Mouse (Mus musculus) cerebellum, adult 11-12 months (tissue): ENCODE measurements around the gene Ube2o.

ENCODE experiments used
- DNase-seq: peaks from one replicate; pipeline ENCODE4 v3.0.0; 2022

The Ube2o gene

GRCm38 (mm10) chr11:116579280-116579679 lies 2.0 kb downstream of the Ube2o start:
- DNase-seq, result no peak

DNA sequence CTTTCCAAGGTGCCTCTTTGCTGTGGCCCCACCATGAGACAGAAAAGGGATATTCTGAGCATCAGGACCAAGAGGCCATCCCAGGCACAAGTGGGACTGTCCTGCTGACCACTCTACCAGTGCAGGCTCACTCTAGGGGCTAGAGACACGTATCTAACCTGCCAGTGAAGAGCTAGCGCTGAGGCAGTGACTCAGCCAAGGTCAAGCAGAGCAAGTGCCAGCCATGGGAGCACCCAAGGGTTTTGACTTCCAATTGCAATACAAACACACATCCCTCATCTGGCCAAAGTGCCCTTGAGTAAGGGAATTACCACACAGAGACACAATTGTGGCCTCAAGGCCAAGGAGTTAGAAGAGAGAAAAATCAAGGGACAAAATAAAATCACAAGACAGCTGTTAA lies 5.9 kb downstream of the Ube2o start:
- no peak for DNase-seq

GRCm38 (mm10) chr11:116574982-116575381 lies 6.3 kb downstream of the Ube2o start:
- DNase-seq, result peak; percentile 36

DNA sequence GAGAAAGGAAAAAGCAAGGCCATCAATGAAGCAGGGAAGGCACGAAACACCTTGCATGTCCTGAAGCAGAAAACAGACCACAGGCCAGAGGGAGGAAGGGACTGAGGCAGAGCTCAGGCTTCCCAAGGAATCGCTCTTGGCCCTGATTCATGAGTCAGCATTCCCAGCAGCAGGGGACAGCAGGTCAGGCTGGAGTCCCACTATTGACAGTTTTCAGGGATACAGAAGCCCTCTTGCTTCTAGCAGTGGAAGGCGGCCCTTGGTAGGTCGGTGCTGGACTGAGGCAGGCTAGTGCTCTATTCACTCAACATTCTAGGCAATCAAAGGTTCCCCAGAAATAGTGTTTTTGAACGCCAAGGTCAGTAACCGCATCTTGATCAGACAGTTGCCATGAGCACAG lies 6.8 kb downstream of the Ube2o start:
- peak; percentile 39 for DNase-seq

- peak; percentile 18 for DNase-seq
These were observed 8.3 kb downstream of the Ube2o start for GRCm38 (mm10) chr11:116572756-116573543.

GRCm38 (mm10) chr11:116571767-116572679 lies 9.2 kb downstream of the Ube2o start:
- peak; percentile 28 for DNase-seq

DNA sequence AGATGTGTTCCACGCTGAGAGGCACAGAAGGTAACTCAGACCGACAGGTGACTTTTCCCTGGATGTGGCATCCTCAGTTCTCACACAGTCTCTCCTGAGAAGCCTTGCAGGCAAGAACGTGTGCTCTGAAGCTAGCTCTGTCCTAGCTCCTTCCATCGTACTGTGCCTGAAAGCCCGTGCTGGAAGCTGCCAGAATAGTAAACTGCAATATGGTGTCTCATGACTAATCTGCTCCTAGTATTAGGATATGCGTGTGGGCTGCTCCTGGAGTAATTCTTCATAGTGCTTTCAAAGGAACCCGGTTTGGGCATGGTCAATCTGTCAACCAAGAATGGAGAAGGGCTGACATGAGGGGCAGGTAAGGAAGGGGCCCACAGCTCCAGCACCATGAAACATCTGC lies 10.4 kb downstream of the Ube2o start:
- DNase-seq, result no peak

GRCm38 (mm10) chr11:116567531-116567930 lies 13.7 kb downstream of the Ube2o start:
- no peak for DNase-seq

DNA sequence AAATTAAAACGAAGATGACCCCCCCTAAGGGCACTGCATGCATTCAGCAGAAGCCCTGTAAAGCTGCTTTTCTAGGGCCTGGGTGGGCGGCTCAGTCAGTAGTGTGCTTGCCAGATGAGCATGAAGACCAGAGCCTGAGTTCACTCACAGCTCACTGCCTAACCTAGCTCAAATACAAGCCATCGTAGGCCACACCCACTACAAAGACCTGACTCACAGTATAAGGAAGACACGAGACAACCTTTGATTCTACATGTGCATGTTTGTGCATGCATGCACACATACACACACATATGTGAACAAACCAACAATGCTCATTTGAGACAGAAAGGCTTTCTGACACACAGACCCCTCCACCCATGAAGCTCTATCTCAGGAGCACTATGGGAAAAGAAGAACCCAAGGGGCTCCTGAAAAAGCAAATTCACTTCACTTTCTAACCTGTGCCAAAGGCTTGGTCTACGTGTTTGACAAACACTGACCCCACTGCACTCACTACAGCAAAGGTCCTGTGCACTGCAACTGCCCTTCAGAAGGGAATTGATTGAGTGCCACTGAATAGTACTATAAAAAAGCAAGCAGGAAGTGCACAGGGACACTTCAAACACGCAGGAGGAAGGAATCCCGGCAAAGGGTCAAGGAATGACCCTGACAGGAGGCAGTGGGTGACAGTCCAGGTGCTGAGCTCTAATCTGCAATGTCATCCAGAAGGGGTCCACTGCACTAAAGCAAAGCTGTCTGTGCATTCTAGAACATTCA lies 15.8 kb downstream of the Ube2o start:
- DNase-seq, result no peak

- DNase-seq, result no peak
These were observed 24.9 kb downstream of the Ube2o start for GRCm38 (mm10) chr11:116556308-116556707.

DNA sequence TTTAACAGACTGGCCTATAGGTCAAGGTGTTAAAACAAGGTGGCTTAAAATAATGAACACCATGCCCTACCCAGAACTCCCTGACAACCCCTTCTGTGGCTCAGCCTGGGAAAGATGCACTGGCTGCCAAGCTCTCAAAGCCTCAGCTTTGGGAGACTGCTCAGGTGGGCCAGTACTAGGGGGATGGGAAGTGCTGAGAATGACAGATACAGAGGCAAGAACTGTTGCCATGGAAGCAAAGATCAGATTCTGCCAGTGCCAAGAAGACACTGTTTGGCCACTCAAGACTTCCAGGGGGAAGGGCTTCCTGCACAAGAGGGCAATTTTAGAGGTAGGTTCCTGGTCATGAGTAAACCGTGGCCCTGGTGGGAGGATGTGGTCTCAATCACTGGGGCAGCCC lies 25.7 kb downstream of the Ube2o start:
- no peak for DNase-seq

GRCm38 (mm10) chr11:116554171-116554878 lies 26.9 kb downstream of the Ube2o start:
- DNase-seq, result no peak

DNA sequence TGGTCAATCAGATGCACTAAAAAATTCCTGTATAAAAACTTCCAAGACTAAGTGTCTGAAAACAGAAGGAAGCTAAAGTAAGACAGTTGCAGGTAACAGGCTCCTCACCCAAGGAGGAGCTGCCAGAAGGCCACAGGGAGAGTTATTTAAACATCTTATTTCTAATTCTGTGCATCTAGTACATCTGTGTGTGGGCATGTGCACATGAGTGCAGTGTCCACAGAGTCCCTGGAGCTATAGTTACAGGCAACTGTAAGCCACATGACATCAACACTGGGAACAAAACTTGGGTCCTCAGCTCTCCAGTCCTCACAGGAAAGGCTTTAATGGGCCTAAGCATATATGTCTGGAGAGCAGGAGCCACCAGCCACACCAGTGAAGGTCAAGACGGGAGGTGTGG lies 29.1 kb downstream of the Ube2o start:
- DNase-seq, result no peak

DNA sequence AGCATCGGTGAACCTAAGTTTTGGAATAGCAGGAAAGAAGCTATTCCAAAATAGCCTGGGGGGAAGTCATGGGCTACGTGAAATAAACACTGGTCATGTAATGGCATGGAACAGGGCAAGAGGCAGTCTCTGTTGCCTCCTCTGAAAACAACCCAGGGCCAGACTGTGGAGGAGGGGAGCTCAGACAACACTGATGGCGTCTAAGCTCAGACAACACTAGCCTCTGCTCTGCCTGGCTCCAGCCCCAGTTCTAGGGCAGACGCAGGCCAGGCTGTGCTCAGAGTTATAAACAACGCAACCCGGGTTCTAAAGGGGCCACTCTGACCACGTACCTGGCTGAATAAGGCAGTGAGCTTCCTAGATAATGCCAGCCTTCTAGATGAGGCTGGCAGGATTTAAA lies 30.5 kb downstream of the Ube2o start:
- no peak for DNase-seq

DNA sequence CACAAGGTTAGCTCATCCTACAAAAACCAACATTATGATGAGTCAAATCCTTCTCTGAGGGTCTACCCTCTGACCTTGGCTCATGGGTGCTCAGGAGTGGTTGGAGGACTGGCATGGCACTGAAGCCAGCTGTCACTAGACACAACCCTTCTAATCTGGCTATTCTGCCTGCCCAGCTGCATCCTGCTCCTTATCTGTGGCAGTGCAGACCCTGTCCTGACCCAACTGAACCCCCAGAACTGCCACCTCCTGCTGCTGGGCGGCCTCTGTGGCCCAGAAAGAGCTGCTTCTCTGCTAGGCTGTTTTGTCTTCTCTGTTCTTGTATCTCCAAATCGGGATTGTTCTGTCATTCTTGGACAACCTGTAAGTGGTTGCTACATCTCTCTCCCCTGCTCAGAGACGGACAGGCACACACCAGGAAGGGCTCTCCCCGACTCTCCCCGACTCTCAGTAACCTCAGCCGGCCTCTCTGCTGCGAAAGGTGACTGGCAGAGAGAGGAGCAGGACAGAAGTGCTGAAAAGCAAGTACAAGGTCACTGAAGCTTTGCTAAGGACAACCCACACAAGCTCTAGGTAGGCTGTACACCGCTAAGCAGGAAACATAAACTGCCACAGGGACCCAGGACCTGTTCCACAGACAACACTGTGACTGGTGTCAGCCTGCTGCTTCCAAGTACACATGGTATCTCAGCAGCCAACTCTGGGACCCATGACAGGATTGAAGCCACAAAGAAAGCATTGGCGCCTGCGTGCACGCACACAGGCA lies 31.8 kb downstream of the Ube2o start:
- no peak for DNase-seq

GRCm38 (mm10) chr11:116548780-116549179 lies 32.5 kb downstream of the Ube2o start:
- no peak for DNase-seq

GRCm38 (mm10) chr11:116547296-116548060 lies 33.8 kb downstream of the Ube2o start:
- DNase-seq, result no peak

DNA sequence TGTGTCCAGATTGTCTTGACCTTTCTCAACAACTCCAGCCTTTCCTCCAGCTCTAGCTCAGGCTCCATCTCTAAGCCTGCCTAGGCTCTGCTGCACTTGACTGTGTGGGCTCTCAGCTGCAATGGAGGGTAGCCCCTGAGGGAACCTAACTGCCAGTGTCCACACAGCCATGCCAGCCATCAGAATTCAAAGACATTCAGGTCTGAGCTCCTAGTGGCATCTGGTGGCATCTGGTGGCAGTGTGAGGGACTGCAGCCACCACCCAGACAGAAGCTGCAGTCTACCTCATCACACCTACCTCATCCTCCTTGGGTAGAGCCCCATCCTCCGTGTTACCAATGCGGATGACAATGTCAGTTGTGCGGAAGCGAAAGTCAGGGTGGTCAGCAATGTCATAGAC lies 38.1 kb downstream of the Ube2o start:
- DNase-seq, result no peak

GRCm38 (mm10) chr11:116541183-116541582 lies 40.1 kb downstream of the Ube2o start:
- DNase-seq, result no peak

DNA sequence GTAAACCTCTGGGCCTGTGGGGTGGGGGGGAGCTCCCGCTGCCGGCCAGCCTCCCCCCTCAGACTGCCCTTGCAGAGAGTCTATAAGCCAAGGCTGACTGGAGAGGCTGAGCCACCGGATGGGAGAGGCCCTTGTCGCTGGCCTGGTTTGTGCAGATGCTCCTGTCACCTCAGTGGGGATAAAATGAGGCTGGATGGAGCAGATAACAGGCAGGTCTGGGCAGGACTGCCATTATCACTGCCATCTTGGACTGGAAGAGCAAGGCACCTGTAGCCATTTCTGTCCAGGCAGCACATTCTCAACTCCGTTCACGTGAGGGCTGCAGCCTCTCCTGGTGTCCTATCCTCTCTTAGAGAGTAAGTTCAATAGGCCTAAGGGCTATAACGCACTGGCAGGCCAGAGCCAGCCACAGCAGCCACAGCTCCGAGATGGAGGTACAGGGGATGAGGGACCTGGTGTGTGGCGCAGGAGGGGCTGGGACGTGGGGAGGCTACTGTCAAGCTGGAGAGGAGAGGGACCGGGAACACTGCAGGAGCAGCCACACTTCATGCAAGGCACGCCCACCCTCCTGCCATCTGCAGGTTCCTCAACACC lies 43.0 kb downstream of the Ube2o start:
- DNase-seq, result no peak

- DNase-seq, result no peak
These were observed 43.9 kb downstream of the Ube2o start for GRCm38 (mm10) chr11:116537388-116537787.
